Mouse (Mus musculus) CH12.LX (cell line): Measurements from ENCODE around the gene Pnpla3. TPM values are rescaled to one million over a fixed set of nuclear protein-coding genes. Genes with fewer than 3 reads are reported as not detected.

Experiments
- DNase-seq: peaks from one replicate; pipeline ENCODE4 v3.0.0-alpha.2; 2013; ENCODE audit errors: extremely low read depth
- H3K27ac ChIP-seq: 2 replicates; pipeline ENCODE4 v1.5.1; 2012; ENCODE audit warnings: low read depth, mild to moderate bottlenecking, control low read depth, moderate library complexity; ENCODE audit not compliant: insufficient read depth
- H3K27me3 ChIP-seq: replicated peaks from 2 replicates; pipeline ENCODE3; 2012; ENCODE audit warnings: inconsistent platforms
- H3K36me3 ChIP-seq, 2 experiments: replicated peaks in 1 of 2; 2 replicates each; pipeline versions ENCODE3 to v1.6.1; 2012; ENCODE audit warnings: inconsistent platforms in 1 of 2, low read length in 1 of 2, mild to moderate bottlenecking in 1 of 2, mixed read lengths in 1 of 2, moderate library complexity in 1 of 2; ENCODE audit not compliant: control insufficient read depth in 1 of 2, insufficient read depth in 1 of 2
- H3K4me1 ChIP-seq, 2 experiments: 2 replicates each; pipeline ENCODE4 v1.6.1; 2012; ENCODE audit warnings: inconsistent platforms in 1 of 2, moderate library complexity in 1 of 2; ENCODE audit not compliant: insufficient read depth in 2 of 2, control insufficient read depth in 1 of 2
- H3K4me2 ChIP-seq: 2 replicates; pipeline ENCODE4 v1.6.1; 2012; ENCODE audit warnings: low read depth, mild to moderate bottlenecking, control low read depth; ENCODE audit not compliant: poor library complexity, insufficient read depth, severe bottlenecking
- H3K4me3 ChIP-seq, 3 experiments: fragments of 150-350 bp in 1 of 3; sonication (generic) in 1 of 3; replicated peaks in 1 of 3; 2 replicates each; pipeline versions ENCODE3 to v1.5.1; 2011 to 2012; ENCODE audit warnings: low read depth in 2 of 3, low read length in 2 of 3, mild to moderate bottlenecking in 2 of 3, moderate library complexity in 2 of 3, control low read depth in 1 of 3, improper control_type of control experiment in 1 of 3, inconsistent platforms in 1 of 3, mixed read lengths in 1 of 3; ENCODE audit not compliant: poor library complexity in 1 of 3
- H3K79me2 ChIP-seq: replicated peaks from 2 replicates; pipeline ENCODE4 v1.6.1; 2012; ENCODE audit warnings: mild to moderate bottlenecking, moderate library complexity; ENCODE audit not compliant: control insufficient read depth, poor library complexity, insufficient read depth, severe bottlenecking; ENCODE audit errors: extremely low read depth
- H3K9ac ChIP-seq: 2 replicates; pipeline ENCODE4 v1.6.1; 2012; ENCODE audit warnings: low read depth, mild to moderate bottlenecking, control low read depth, moderate library complexity; ENCODE audit not compliant: insufficient read depth
- H3K9me3 ChIP-seq: replicated peaks from 2 replicates; pipeline ENCODE3; 2012; ENCODE audit warnings: low read length, inconsistent platforms, mixed read lengths
- BHLHE40 ChIP-seq: IDR thresholded peaks from 2 replicates; pipeline ENCODE4 v1.6.1; 2011; ENCODE audit warnings: mild to moderate bottlenecking, low read depth, low read length, improper control_type of control experiment
- CHD1 ChIP-seq: IDR thresholded peaks from 2 replicates; pipeline ENCODE4 v1.6.1; 2012; ENCODE audit warnings: low read depth, low read length, improper control_type of control experiment, inconsistent platforms
- CHD2 ChIP-seq: IDR thresholded peaks from 2 replicates; pipeline ENCODE4 v1.6.1; 2011; ENCODE audit warnings: low read length, improper control_type of control experiment
- CTCF ChIP-seq, 2 experiments: IDR thresholded peaks in 1 of 2; conservative IDR thresholded peaks in 1 of 2; 2 replicates each; pipeline ENCODE4 v1.5.1; 2011 to 2012; ENCODE audit warnings: low read depth in 2 of 2, low read length in 2 of 2, improper control_type of control experiment in 1 of 2, inconsistent platforms in 1 of 2, mild to moderate bottlenecking in 1 of 2, moderate library complexity in 1 of 2
- E2F4 ChIP-seq: IDR thresholded peaks from 2 replicates; pipeline ENCODE4 v1.6.1; 2011; ENCODE audit warnings: low read depth, low read length, improper control_type of control experiment; ENCODE audit not compliant: insufficient replicate concordance
- ELF1 ChIP-seq: IDR thresholded peaks from 2 replicates; pipeline ENCODE4 v1.6.1; 2014; ENCODE audit warnings: low read depth, mild to moderate bottlenecking, inconsistent platforms, low read length, improper control_type of control experiment
- EP300 ChIP-seq: IDR thresholded peaks from 2 replicates; pipeline ENCODE4 v1.6.1; 2011; ENCODE audit warnings: low read length, improper control_type of control experiment
- ETS1 ChIP-seq: conservative IDR thresholded peaks from 2 replicates; pipeline ENCODE4 v1.6.1; 2012; ENCODE audit warnings: low read depth, mild to moderate bottlenecking, inconsistent platforms, low read length, improper control_type of control experiment, moderate library complexity
- GABPA ChIP-seq: IDR thresholded peaks from 2 replicates; pipeline ENCODE4 v1.6.1; 2012; ENCODE audit warnings: low read depth, low read length, improper control_type of control experiment, inconsistent platforms; ENCODE audit not compliant: insufficient replicate concordance
- HCFC1 ChIP-seq: IDR thresholded peaks from 2 replicates; pipeline ENCODE4 v1.6.1; 2012; ENCODE audit warnings: low read depth, mild to moderate bottlenecking, inconsistent platforms, low read length, improper control_type of control experiment
- IRF4 ChIP-seq: IDR thresholded peaks from 2 replicates; pipeline ENCODE4 v1.6.1; 2014; ENCODE audit warnings: low read depth, mild to moderate bottlenecking, inconsistent platforms, low read length, improper control_type of control experiment
- JUN ChIP-seq: IDR thresholded peaks from 2 replicates; pipeline ENCODE4 v1.6.1; 2011; ENCODE audit warnings: low read depth, mild to moderate bottlenecking, low read length, improper control_type of control experiment, moderate library complexity; ENCODE audit not compliant: insufficient read depth
- JUND ChIP-seq: conservative IDR thresholded peaks from 2 replicates; pipeline ENCODE4 v1.6.1; 2011; ENCODE audit warnings: low read depth, low read length, improper control_type of control experiment
- KAT2A ChIP-seq: IDR thresholded peaks from 2 replicates; pipeline ENCODE4 v1.6.1; 2012; ENCODE audit warnings: low read length, improper control_type of control experiment, inconsistent platforms; ENCODE audit not compliant: insufficient replicate concordance
- MAFK ChIP-seq: IDR thresholded peaks from 2 replicates; pipeline ENCODE4 v1.6.1; 2011; ENCODE audit warnings: low read length, improper control_type of control experiment; ENCODE audit not compliant: insufficient replicate concordance
- MAX ChIP-seq: IDR thresholded peaks from 2 replicates; pipeline ENCODE4 v1.6.1; 2011; ENCODE audit warnings: low read length, improper control_type of control experiment
- MAZ ChIP-seq: IDR thresholded peaks from 2 replicates; pipeline ENCODE4 v1.6.1; 2012; ENCODE audit warnings: low read depth, mild to moderate bottlenecking, inconsistent platforms, low read length, improper control_type of control experiment, moderate library complexity
- MEF2A ChIP-seq: IDR thresholded peaks from 2 replicates; pipeline ENCODE4 v1.6.1; 2014; ENCODE audit warnings: low read depth, mild to moderate bottlenecking, inconsistent platforms, low read length, improper control_type of control experiment, borderline replicate concordance
- MXI1 ChIP-seq: IDR thresholded peaks from 2 replicates; pipeline ENCODE4 v1.6.1; 2011; ENCODE audit warnings: mild to moderate bottlenecking, low read depth, low read length, improper control_type of control experiment
- MYC ChIP-seq: IDR thresholded peaks from 2 replicates; pipeline ENCODE4 v1.6.1; 2011; ENCODE audit warnings: low read depth, mild to moderate bottlenecking, improper control_type of control experiment, low read length
- NELFE ChIP-seq: IDR thresholded peaks from 2 replicates; pipeline ENCODE4 v1.6.1; 2011; ENCODE audit warnings: low read depth, low read length, improper control_type of control experiment
- NRF1 ChIP-seq: IDR thresholded peaks from 2 replicates; pipeline ENCODE4 v1.6.1; 2014; ENCODE audit warnings: low read depth, mild to moderate bottlenecking, inconsistent platforms, low read length, improper control_type of control experiment, moderate library complexity
- PAX5 ChIP-seq: IDR thresholded peaks from 2 replicates; pipeline ENCODE4 v1.6.1; 2012; ENCODE audit warnings: low read length, inconsistent platforms, mixed read lengths
- POLR2A ChIP-seq: IDR thresholded peaks from 2 replicates; pipeline ENCODE4 v1.6.1; 2011; ENCODE audit warnings: low read depth, mild to moderate bottlenecking, improper control_type of control experiment, low read length
- POLR2AphosphoS2 ChIP-seq: IDR thresholded peaks from 2 replicates; pipeline ENCODE4 v1.6.1; 2011; ENCODE audit warnings: low read depth, low read length, improper control_type of control experiment
- RAD21 ChIP-seq: IDR thresholded peaks from 2 replicates; pipeline ENCODE4 v1.6.1; 2011; ENCODE audit warnings: low read depth, mild to moderate bottlenecking, low read length, improper control_type of control experiment, moderate library complexity
- RCOR1 ChIP-seq: conservative IDR thresholded peaks from 2 replicates; pipeline ENCODE4 v1.6.1; 2012; ENCODE audit warnings: low read depth, mild to moderate bottlenecking, inconsistent platforms, low read length, improper control_type of control experiment
- SIN3A ChIP-seq: IDR thresholded peaks from 2 replicates; pipeline ENCODE4 v1.6.1; 2012; ENCODE audit warnings: low read length, improper control_type of control experiment, inconsistent platforms
- SMC3 ChIP-seq: IDR thresholded peaks from 2 replicates; pipeline ENCODE4 v1.6.1; 2011; ENCODE audit warnings: low read depth, low read length, improper control_type of control experiment
- TBP ChIP-seq: conservative IDR thresholded peaks from 2 replicates; pipeline ENCODE4 v1.6.1; 2011; ENCODE audit warnings: low read depth, low read length, improper control_type of control experiment
- TCF12 ChIP-seq: IDR thresholded peaks from 2 replicates; pipeline ENCODE4 v1.6.1; 2014; ENCODE audit warnings: low read depth, mild to moderate bottlenecking, inconsistent platforms, low read length, improper control_type of control experiment
- UBTF ChIP-seq: IDR thresholded peaks from 2 replicates; pipeline ENCODE4 v1.6.1; 2012; ENCODE audit warnings: low read depth, mild to moderate bottlenecking, inconsistent platforms, low read length, improper control_type of control experiment, moderate library complexity
- USF1 ChIP-seq: IDR thresholded peaks from 2 replicates; pipeline ENCODE4 v1.6.1; 2014; ENCODE audit warnings: low read depth, mild to moderate bottlenecking, inconsistent platforms, low read length, improper control_type of control experiment
- USF2 ChIP-seq: conservative IDR thresholded peaks from 2 replicates; pipeline ENCODE4 v1.6.1; 2011; ENCODE audit warnings: low read depth, low read length, improper control_type of control experiment
- ZC3H11A ChIP-seq: IDR thresholded peaks from 2 replicates; pipeline ENCODE4 v1.6.1; 2012; ENCODE audit warnings: low read depth, mild to moderate bottlenecking, inconsistent platforms, low read length, improper control_type of control experiment
- ZKSCAN1 ChIP-seq: IDR thresholded peaks from 2 replicates; pipeline ENCODE4 v1.6.1; 2012; ENCODE audit warnings: low read depth, inconsistent platforms, low read length, improper control_type of control experiment, borderline replicate concordance
- ZMIZ1 ChIP-seq: IDR thresholded peaks from 2 replicates; pipeline ENCODE4 v1.6.1; 2012; ENCODE audit warnings: low read depth, mild to moderate bottlenecking, inconsistent platforms, low read length, improper control_type of control experiment
- ZNF384 ChIP-seq: IDR thresholded peaks from 2 replicates; pipeline ENCODE4 v1.6.1; 2012; ENCODE audit warnings: low read depth, low read length, improper control_type of control experiment, inconsistent platforms
- dilution Hi-C: fragments of 300-500 bp; cut with MboI; formaldehyde crosslinking; loops from 2 replicates; pipeline ENCODE4 v1.14.3; 2020; ENCODE audit warnings: low sequenced_read_pairs; ENCODE audit not compliant: extremely low pct_unique_long_range_greater_than_20kb, extremely low pct_ligation_motif_present
- in situ Hi-C: fragments of 300-500 bp; cut with MboI; formaldehyde crosslinking; loops from 3 replicates; pipeline ENCODE4 v1.14.3; 2019; ENCODE audit warnings: low sequenced_read_pairs, low pct_ligation_motif_present, low pct_unique_long_range_greater_than_20kb, mixed read lengths
- polyA plus RNA-seq: library from polyadenylated mRNA; unstranded; fragments of >175 nt; gene quantifications from 2 replicates; pipeline ENCODE4 v1.2.1, GENCODE M21; 2012; ENCODE audit warnings: low read depth; ENCODE audit not compliant: insufficient read length
- total RNA-seq, 2 experiments: library from RNA; depleted of rRNA; stranded (reverse); fragments of 300-350 nt in 1 of 2; fragments of >200 nt in 1 of 2; gene quantifications; 2 replicates each; pipeline ENCODE4 v1.2.3; 2012 to 2014

Pnpla3 gene
- 1.1 and 3.2 TPM in 2 replicates for total RNA-seq (2012; rRNA removed)
- total RNA-seq (2014; rRNA removed), result 0.96 and 2.2 TPM in 2 replicates
- 0.41 TPM in 1 of 2 replicates, not detected in the other for polyA plus RNA-seq

GRCm38 (mm10) chr15:84167600-84167999 lies at the start of gene Pnpla3:
Gene Pnpla3 (plus strand): TSS chr15:84167837.
- in situ Hi-C loops (no loop called here), dilution Hi-C loops (no loop called here)
- Histone ChIP-seq H3K36me3 (no peaks in the 10 kb centered on the region), H3K4me3 (peak within 1 kb of the TSS; percentile 32 to 76 (median 57)), H3K27me3 (peaks cover 39% of the 10 kb centered on the region), H3K9me3 (peaks cover 4% of the 10 kb centered on the region), H3K4me1 (peaks cover 5 to 26% of the 10 kb centered on the region in 2 experiments; a peak in 3 of 4 replicates), H3K27ac (peak within 1 kb of the TSS; percentile 26), H3K4me2 (peak within 1 kb of the TSS; percentile 79), H3K9ac (peak within 1 kb of the TSS; percentile 12; the same call in 1 of the 2 replicates)
- peak; percentile 92 for DNase-seq
- no peak for TF ChIP-seq GABPA
- TF ChIP-seq ELF1, result peak; percentile 43
- no peak for TF ChIP-seq RCOR1
- no peak for TF ChIP-seq POLR2AphosphoS2
- 0 out of 2 replicates have a peak, but pooled peaks have one; percentile 7 for TF ChIP-seq JUN
- TF ChIP-seq POLR2A, result peak; percentile 96
- peak; percentile 65; the same call in 1 of the 2 replicates for TF ChIP-seq MAZ
- TF ChIP-seq TBP, result peak; percentile 81
- TF ChIP-seq ZC3H11A, result no peak
- TF ChIP-seq HCFC1, result peak; percentile 12; the same call in 1 of the 2 replicates
- no peak for TF ChIP-seq ZKSCAN1
- TF ChIP-seq MXI1, result peak; percentile 70; the same call in 1 of the 2 replicates
- peak; percentile 37; the same call in 1 of the 2 replicates for TF ChIP-seq MAX
- TF ChIP-seq CHD1, result no peak
- TF ChIP-seq KAT2A, result no peak
- peak; percentile 86 for TF ChIP-seq ZMIZ1
- TF ChIP-seq BHLHE40, result peak; percentile 22; the same call in 1 of the 2 replicates
- TF ChIP-seq UBTF, result no peak
- TF ChIP-seq IRF4, result peak; percentile 55; the same call in 1 of the 2 replicates
- no peak for TF ChIP-seq EP300
- no peak for TF ChIP-seq MAFK
- TF ChIP-seq JUND, result peak; percentile 38; the same call in 1 of the 2 replicates
- TF ChIP-seq MYC, result no peak
- TF ChIP-seq CHD2, result no peak
- peak in 1 of 2 experiments; percentile 50; a peak in 2 of 4 replicates for TF ChIP-seq CTCF (conservative IDR thresholded peaks at IDR 0.05 in 1 of 2, IDR thresholded peaks at IDR 0.05 in 1 of 2; ENCODE audit: low read depth in 2 of 2, low read length in 2 of 2)
- TF ChIP-seq NELFE, result peak; percentile 83
- no peak for TF ChIP-seq E2F4
- no peak for TF ChIP-seq MEF2A
- TF ChIP-seq SIN3A, result peak; percentile 22
- TF ChIP-seq USF1, result no peak
- TF ChIP-seq SMC3, result peak; percentile 19; the same call in 1 of the 2 replicates
- TF ChIP-seq RAD21, result peak; percentile 29
- peak; percentile 84 for TF ChIP-seq TCF12
- TF ChIP-seq ZNF384, result no peak
- TF ChIP-seq NRF1, result no peak
- no peak for TF ChIP-seq PAX5
- peak; percentile 39; the same call in 1 of the 2 replicates for TF ChIP-seq ETS1
- no peak for TF ChIP-seq USF2
- TF ChIP-seq, all 38 proteins: peak for 19
- H3K79me2 ChIP-seq, result no peaks in the 10 kb centered on the region
